Mouse (Mus musculus) layer of hippocampus, postnatal 36 days (tissue): ENCODE data around the gene Fam69a. TPM values are rescaled to one million over a fixed set of nuclear protein-coding genes. Genes with fewer than 3 reads are reported as not detected.

Experiments
- DNase-seq, 2 experiments: peaks; one replicate each; pipeline ENCODE4 v3.0.0; 2022
- total RNA-seq, 2 experiments: library from RNA; stranded (reverse); gene quantifications; 2 replicates each; pipeline ENCODE4 v1.2.3; 2021

Fam69a gene
- 10 to 100 TPM; 32.9 to 39.3 TPM for total RNA-seq

DNA sequence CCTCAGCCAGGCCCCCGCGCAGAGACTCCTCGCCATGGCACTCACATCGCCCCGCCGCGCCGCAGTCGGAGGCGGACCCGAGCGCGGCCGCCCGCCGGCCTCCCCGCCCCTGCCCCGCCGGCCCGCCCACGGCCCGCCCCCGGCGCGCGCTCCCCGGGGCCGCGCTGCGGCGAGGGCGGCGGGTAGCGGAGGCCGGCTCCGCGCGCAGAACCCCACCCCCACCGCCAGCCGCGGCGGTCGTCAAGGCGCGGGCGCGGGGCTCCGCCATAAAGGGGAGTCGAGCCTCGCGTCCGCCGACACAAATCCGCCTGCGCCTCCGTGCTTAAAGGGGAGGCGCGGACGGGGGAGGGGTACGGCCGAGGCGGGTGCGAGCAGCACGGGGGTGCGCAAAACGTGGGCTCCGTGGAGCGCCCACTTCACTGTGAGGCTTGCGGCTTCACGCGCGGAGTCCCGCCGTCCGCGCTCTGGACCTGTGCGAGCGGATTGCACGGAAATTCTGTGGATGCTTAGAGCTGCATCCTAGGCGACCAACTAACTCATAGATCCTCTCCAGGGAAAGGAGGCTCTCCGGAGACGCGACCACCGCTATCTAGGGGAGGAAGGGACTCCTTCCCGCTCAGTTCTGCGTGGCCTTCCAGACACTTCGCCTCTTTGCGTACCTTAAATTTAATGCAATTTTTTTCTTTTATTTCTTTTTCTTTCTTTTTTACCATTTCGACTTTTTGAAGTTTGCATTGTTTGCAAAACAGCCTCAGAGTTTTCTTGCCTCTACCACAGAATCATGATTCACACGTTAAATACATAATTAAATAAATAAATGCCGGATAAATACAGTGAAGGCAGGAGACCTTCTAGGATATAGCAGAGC is at the start of gene Fam69a:
Gene Fam69a (minus strand): TSS at position 119 of the 868 bp plus-strand sequence.
- peak; percentile 79 to 83 for DNase-seq

DNA sequence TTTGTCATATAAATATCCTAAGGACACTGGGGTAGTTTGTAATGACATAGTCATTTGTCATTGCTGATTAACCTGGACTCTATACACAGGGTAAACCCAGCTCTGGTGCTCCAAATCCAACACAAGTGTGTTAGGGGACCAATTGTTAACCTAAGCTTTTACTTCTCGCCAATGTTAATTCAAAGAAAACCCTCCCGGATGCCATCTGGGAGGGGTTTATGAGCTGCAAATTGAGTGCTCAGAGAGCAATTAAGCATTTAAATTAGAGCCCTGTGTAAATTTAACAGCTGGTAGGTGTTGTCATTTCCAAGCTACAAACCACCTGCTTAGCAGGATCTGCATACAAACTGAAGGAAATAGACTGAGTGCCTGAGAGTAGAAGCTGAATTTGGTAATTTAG is 48.6 kb upstream of the Fam69a start:
- DNase-seq = no peak

- no peak for DNase-seq
Observed at GRCm38 (mm10) chr5:108034194-108034593, 47.3 kb upstream of the Fam69a start.

DNA sequence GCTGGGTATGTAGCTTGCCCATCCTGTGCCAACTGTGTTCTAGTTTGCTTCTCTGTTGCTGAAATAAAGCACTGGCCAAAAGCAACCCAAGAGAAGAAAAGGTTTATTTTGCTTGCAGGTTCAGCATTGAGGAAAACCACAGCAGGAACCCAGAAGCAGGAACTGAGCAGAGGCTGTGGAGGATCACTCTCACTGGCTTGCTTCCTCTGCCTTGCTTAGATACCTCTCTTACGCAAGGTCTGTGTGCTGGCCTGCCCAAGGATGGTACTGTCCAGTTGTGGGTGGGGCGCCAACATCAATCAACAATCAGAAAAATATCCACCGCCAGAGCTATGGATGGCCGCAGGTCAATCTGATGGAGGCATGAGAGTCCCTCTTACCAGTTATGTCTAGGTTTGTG is 44.4 kb upstream of the Fam69a start:
- no peak for DNase-seq

DNA sequence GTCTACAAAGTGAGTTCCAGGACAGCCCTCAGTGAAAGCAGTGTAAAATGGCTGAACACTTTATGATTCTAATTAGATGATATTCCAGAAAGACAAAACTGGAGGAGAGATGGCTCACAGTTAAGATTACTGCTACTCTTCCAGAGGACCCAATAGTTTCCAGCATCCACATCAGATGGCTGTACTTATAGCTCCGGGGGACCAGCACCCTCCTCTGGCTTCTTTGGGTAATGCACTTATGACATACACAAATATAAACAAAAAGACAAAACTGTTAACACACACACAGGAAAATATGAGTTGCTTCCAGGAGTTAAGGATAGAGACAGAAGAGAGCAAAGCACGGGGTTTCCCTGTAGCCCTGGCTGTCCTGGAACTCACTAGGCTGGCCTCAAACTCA is 43.1 kb upstream of the Fam69a start:
- DNase-seq = no peak

GRCm38 (mm10) chr5:108028797-108029536 is 42.1 kb upstream of the Fam69a start:
- peak in 1 of 2 experiments; percentile 11 for DNase-seq

DNA sequence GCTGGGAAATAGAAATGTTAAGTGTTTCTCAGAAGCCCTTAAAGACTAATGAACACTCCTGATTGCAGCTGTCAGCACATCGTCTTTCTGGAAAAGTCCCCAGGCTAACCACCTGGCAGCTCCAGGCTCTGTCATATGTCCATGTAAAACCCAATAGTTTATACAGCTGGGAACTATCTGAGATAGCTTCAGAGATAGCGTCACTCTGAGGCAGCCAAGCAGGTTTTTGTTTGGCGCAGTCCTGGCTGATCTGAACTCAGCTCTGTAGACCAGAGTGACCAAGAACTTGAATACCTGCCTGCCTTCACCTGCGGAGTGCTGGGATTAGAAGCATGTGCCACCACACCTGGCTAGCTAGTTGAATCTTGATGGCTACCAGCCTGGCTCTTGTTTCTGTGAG is 41.3 kb upstream of the Fam69a start:
- DNase-seq = no peak

GRCm38 (mm10) chr5:108021346-108021745 is 34.5 kb upstream of the Fam69a start:
- DNase-seq = no peak

DNA sequence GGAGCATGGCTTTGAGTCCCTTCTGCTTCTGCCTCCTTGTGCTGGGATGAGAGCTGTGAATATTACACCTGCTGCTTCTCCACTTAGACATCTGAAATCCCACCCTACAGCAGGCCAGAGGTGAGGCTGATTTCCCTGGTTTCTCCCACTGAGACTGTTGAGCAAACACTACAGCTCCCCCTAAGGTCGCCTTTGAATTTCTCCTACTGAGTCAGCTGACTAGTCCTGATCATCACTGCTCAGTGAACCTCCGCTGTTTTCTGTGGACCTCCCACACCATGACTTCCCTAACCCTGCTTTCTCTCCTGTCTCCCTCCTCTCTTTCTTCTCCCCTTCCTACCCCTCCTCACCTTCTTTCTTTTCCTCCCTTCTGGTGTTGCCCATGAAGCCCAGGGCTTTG is 32.5 kb upstream of the Fam69a start:
- DNase-seq = no peak

DNA sequence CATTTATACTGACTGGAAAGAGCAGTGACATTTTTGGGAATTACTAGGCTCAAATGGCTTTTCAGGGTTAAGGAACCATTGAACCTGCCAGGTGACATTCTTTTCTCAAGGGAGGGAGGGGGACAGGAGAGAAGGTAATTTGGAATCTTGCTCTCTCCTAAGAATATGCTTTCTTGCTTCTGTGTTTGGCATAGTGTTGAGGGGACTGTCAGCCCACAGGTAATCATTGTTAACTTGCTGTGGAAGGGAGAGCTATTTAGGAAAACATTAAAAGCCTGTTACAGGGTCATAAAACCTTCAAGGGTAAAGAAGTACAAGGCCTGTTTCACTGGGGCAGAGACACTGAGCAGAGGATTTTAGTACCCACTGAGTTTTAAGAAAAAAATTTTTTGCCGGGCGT is 30.3 kb upstream of the Fam69a start:
- no peak for DNase-seq

GRCm38 (mm10) chr5:108015422-108015821 is 28.5 kb upstream of the Fam69a start:
- no peak for DNase-seq

- no peak for DNase-seq
Observed at GRCm38 (mm10) chr5:108014173-108014572, 27.3 kb upstream of the Fam69a start.

GRCm38 (mm10) chr5:108009721-108010120 is 22.8 kb upstream of the Fam69a start:
- DNase-seq = no peak

DNA sequence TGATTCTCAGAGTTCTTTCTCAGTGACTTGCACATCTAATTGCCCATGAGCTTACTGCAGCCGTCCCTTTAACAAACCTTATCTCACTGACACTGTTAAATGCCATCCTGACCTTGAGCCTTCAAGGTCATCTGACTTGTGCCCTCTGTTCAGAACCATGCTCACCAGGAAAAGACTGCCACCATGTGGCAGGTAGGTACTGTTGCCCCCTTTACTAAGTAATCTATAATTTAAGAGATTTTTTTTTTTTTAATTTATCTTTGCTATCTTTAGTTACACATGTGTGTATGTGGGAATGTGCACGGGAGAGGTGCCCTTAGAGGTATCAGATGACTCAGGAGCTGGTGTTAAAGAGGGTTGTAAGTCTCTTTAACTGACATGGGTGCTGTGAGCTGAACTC is 18.2 kb upstream of the Fam69a start:
- no peak for DNase-seq

DNA sequence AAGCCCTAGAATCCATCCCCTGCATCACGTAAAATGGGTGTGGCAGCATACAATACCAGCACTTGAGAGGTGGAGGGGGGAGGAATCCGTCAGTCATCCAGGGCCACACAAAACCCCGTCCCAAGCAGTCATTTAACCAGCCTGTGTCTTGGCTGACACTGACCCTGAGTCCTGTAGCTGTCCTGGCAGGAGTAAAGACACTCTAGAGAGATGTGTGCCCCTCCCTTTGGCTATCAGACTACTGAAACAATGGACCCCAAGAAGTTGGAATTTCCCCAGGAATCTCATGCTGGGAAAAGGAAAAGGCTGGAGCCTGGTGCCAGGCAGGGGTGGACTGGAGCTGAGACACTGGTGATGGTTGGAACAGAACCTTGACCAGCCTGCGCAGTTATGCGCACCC is 15.8 kb upstream of the Fam69a start:
- no peak for DNase-seq

- DNase-seq = peak; percentile 18 to 35
Observed at GRCm38 (mm10) chr5:108000776-108001548, 14.1 kb upstream of the Fam69a start.

DNA sequence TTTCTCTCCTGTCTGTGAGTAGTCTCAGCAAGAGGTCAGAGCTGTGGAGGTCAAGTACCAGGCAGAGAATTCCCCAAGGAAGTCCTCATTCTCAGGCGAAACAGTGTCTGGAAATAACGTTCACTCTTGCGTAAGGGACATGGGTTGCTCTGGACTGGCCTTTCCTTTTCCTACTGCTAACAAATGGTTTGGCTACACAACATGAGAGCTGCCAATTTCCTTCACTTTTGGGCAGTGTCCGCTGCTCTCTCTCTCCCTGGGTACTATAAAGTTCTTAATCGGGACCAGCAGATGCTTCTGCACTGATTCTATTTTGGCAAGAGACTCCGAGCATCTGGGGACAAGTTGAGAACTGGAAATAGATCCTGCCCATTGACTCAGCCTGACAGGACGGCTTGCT is 10.8 kb upstream of the Fam69a start:
- DNase-seq = no peak

DNA sequence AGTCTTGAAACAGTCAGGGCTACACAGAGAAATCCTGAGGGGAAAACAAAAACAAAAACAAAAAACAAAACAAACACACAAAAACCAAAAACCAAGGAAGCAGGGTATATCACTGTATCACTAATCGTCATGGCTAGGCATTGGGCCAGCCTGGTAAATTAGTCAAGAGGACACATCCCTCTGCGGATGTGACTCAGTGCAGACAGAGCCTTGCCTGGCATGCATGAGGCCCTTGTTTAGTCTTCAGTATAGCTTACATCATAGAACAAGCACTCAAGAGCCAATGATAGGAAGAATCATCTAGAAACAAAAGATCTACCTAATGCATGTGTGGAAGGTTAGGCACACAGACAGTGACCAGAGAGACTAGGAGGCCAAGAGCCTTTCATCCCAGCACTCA is 9.1 kb upstream of the Fam69a start:
- no peak for DNase-seq

DNA sequence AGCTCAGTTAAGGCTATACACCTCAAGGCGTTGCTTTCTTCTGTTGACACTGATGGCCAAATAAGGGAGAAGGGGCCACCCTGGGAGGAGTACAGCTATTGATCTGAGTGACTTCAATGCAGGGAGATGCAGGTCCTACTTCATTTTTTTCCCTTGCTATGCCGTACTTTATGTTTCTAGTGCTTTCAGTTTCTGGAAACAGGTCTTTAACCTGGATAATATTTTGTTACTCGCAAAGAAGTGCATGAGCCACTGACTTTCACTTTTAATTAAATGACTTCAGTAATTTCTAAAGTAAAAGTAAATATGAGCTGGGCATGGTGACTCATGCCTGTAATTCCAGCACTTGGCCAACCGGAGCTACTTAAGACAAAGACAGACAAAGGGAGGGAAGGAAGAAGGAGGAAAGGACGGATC is 958 bp upstream of the Fam69a start:
- no peak for DNase-seq

GRCm38 (mm10) chr5:107986255-107986966 is 474 bp downstream of the Fam69a start:
- peak; percentile 59 to 61 for DNase-seq

DNA sequence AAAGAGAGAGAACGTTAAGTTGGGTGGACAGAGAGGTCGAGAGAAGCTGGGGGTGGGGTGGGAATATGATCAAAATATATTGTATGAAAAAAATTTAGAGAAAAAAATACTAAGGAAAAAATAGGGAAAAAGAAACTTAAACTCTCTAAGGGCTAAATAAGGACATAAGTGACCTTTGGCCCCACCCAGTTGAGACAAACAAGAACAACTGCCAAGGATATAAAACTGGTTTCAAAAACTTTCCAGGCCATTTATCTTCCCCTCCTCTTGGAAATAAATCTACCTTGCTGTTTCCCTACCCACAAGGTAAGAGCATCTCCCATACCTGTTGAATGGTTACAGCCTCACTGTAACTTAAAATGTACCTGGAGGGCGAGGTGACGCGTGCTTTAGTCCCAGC is 2.9 kb downstream of the Fam69a start:
- no peak for DNase-seq

- DNase-seq = no peak
Observed at GRCm38 (mm10) chr5:107982016-107982415, 4.9 kb downstream of the Fam69a start.
